Mouse (Mus musculus) urinary bladder, postnatal 10 days (tissue): Measurements from ENCODE around the gene Rfx5.

Experiments
- DNase-seq: peaks from one replicate; pipeline ENCODE4 v3.0.0; 2022; ENCODE audit warnings: low spot score

The Rfx5 gene

GRCm38 (mm10) chr3:94996946-94997345, 43.1 kb downstream of the Rfx5 start:
- DNase-seq, result peak; percentile 45

- DNase-seq, result no peak
Measured at GRCm38 (mm10) chr3:95002569-95002968, 48.7 kb downstream of the Rfx5 start.

- no peak for DNase-seq
Measured at GRCm38 (mm10) chr3:95003273-95003672, 49.4 kb downstream of the Rfx5 start.

GRCm38 (mm10) chr3:95005651-95006050, 51.8 kb downstream of the Rfx5 start:
- no peak for DNase-seq

- DNase-seq, result no peak
Measured at GRCm38 (mm10) chr3:95007706-95008105, 53.8 kb downstream of the Rfx5 start.

- no peak for DNase-seq
Measured at GRCm38 (mm10) chr3:95010396-95010795, 56.5 kb downstream of the Rfx5 start.
